Mouse (Mus musculus): ENCODE results near the gene Csf2rb.

GRCm38 (mm10) chr15:78298558-78298957 lies 27.0 kb upstream of the Csf2rb start:
- TF ChIP-seq CTCF (IDR thresholded peaks at IDR 0.05; ENCODE audit: low read depth, low read length) (no peak), POLR2A (IDR thresholded peaks at IDR 0.05; ENCODE audit: extremely low read depth, insufficient read depth, low read length) (no peak)
